Mouse (Mus musculus): Measurements from ENCODE around the gene Trim60.

- TF ChIP-seq CTCF (IDR thresholded peaks at IDR 0.05; ENCODE audit: low read depth, low read length) (no peak), POLR2A (IDR thresholded peaks at IDR 0.05; ENCODE audit: extremely low read depth, insufficient read depth, low read length) (no peak)
Measured at GRCm38 (mm10) chr8:65053554-65053953, 35.2 kb upstream of the Trim60 start.
